Mouse (Mus musculus): ENCODE results near the gene Caps2. TPM values are rescaled to one million over a fixed set of nuclear protein-coding genes. Genes with fewer than 3 reads are reported as not detected.

Caps2 gene
- polyA plus RNA-seq, 1 experiment: 0.05 TPM

- TF ChIP-seq POLR2A (IDR thresholded peaks at IDR 0.05; ENCODE audit: low read depth, low read length): no peak
- no peak for TF ChIP-seq CTCF (conservative IDR thresholded peaks at IDR 0.05; ENCODE audit: insufficient read depth, insufficient read length, low read depth, low read length)
- 49% methylated on average over 2 of the region's 2 CpGs for WGBS
Measured at GRCm38 (mm10) chr10:112248273-112248672, 84.9 kb downstream of the Caps2 start.

GRCm38 (mm10) chr10:112263467-112263866 lies 100.0 kb downstream of the Caps2 start:
- Histone ChIP-seq H3K4me3 (ENCODE audit: insufficient read depth, low read depth, low read length) (no peak overlapping the region), H3K27ac (ENCODE audit: insufficient read depth, low read depth, low read length) (no peak overlapping the region), H3K27me3 (replicated peaks; ENCODE audit: control insufficient read depth, insufficient read depth, low read length) (no peaks in the 10 kb centered on the region), H3K4me1 (ENCODE audit: control insufficient read depth, insufficient read depth, low read length) (no peaks in the 10 kb centered on the region), H3K36me3 (ENCODE audit: control insufficient read depth, insufficient read depth, low read length) (no peaks in the 10 kb centered on the region)
- TF ChIP-seq CTCF (conservative IDR thresholded peaks at IDR 0.05; ENCODE audit: insufficient read depth, insufficient read length, low read depth, low read length) (no peak), POLR2A (IDR thresholded peaks at IDR 0.05; ENCODE audit: low read depth, low read length) (no peak)
- no peak for DNase-seq
- 83% methylated on average over 3 of the region's 3 CpGs for WGBS

More at GRCm38 (mm10) chr10:112248273-112248672, 84.9 kb downstream of the Caps2 start:
- H3K27me3 ChIP-seq (replicated peaks; ENCODE audit: control insufficient read depth, insufficient read depth, low read length): no peaks in the 10 kb centered on the region
- H3K4me1 ChIP-seq (ENCODE audit: control insufficient read depth, insufficient read depth, low read length): no peaks in the 10 kb centered on the region
- H3K4me3 ChIP-seq (ENCODE audit: insufficient read depth, low read depth, low read length): no peak overlapping the region
- H3K27ac ChIP-seq (ENCODE audit: insufficient read depth, low read depth, low read length): no peak overlapping the region
- DNase-seq: no peak
- H3K36me3 ChIP-seq (ENCODE audit: control insufficient read depth, insufficient read depth, low read length): no peaks in the 10 kb centered on the region

Other genes with a start within 250 kb of the Caps2 start
- 7.8 and 8.5 TPM in 2 replicates for gene Krr1, start 191.0 kb upstream of the Caps2 start, polyA plus RNA-seq (2012; rRNA removed)
- 1.7 and 4.9 TPM in 2 replicates for gene Glipr1, start 161.0 kb upstream of the Caps2 start, polyA plus RNA-seq (2012; rRNA removed)
- gene Glipr1l1, start 103.4 kb upstream of the Caps2 start, polyA plus RNA-seq (2012; rRNA removed): not detected in 2 replicates
- gene Glipr1l2, start 80.3 kb upstream of the Caps2 start, polyA plus RNA-seq (2012; rRNA removed): not detected in 2 replicates
- not detected in 2 replicates for gene Glipr1l3, start 3.3 kb upstream of the Caps2 start, polyA plus RNA-seq (2012; rRNA removed)
- 1.4 and 1.7 TPM in 2 replicates for gene Kcnc2, start 107.5 kb downstream of the Caps2 start, polyA plus RNA-seq (2012; rRNA removed)

All from kidney, adult 2 months (tissue).